Mouse (Mus musculus): ENCODE data around the gene Thoc6.

GRCm38 (mm10) chr17:23658450-23658849 is 15.2 kb downstream of the Thoc6 start:
- TF ChIP-seq GATA1 (IDR thresholded peaks at IDR 0.05; ENCODE audit: low read length) (no peak), TAL1 (IDR thresholded peaks at IDR 0.05; ENCODE audit: low read length) (no peak)
